Mouse (Mus musculus): ENCODE results near the gene Muc1. TPM values are rescaled to one million over a fixed set of nuclear protein-coding genes. Genes with fewer than 3 reads are reported as not detected.

The Muc1 gene
- total RNA-seq, 2 experiments from 2014 or later: 0.89 to 0.91 TPM

- DNase-seq (ENCODE audit: extremely low spot score in 1 of 2, low spot score in 1 of 2): no peak
Measured at GRCm38 (mm10) chr3:89231772-89232275, 3.0 kb downstream of the Muc1 start.

GRCm38 (mm10) chr3:89232614-89233013 is 3.8 kb downstream of the Muc1 start:
- no peak for DNase-seq (ENCODE audit: extremely low spot score in 1 of 2, low spot score in 1 of 2)

- DNase-seq (ENCODE audit: extremely low spot score in 1 of 2, low spot score in 1 of 2): no peak
Measured at GRCm38 (mm10) chr3:89233562-89234110, 4.8 kb downstream of the Muc1 start.

GRCm38 (mm10) chr3:89236516-89236915 is 7.7 kb downstream of the Muc1 start:
- DNase-seq (ENCODE audit: extremely low spot score in 1 of 2, low spot score in 1 of 2): no peak

GRCm38 (mm10) chr3:89237682-89238081 is 8.8 kb downstream of the Muc1 start:
- DNase-seq (ENCODE audit: extremely low spot score in 1 of 2, low spot score in 1 of 2): no peak

- no peak for DNase-seq (ENCODE audit: extremely low spot score in 1 of 2, low spot score in 1 of 2)
Measured at GRCm38 (mm10) chr3:89238494-89238893, 9.6 kb downstream of the Muc1 start.

- peak in 1 of 2 experiments; percentile 67 for DNase-seq (ENCODE audit: extremely low spot score in 1 of 2, low spot score in 1 of 2)
Measured at GRCm38 (mm10) chr3:89242331-89242895, 13.6 kb downstream of the Muc1 start.

- DNase-seq (ENCODE audit: extremely low spot score in 1 of 2, low spot score in 1 of 2): no peak
Measured at GRCm38 (mm10) chr3:89243609-89244008, 14.8 kb downstream of the Muc1 start.

- no peak for DNase-seq (ENCODE audit: extremely low spot score in 1 of 2, low spot score in 1 of 2)
Measured at GRCm38 (mm10) chr3:89244158-89244981, 15.5 kb downstream of the Muc1 start.

GRCm38 (mm10) chr3:89244982-89245687 is 16.3 kb downstream of the Muc1 start:
- peak in 1 of 2 experiments; percentile 69 for DNase-seq (ENCODE audit: extremely low spot score in 1 of 2, low spot score in 1 of 2)

GRCm38 (mm10) chr3:89245688-89246171 is 16.9 kb downstream of the Muc1 start, which contains the start of gene Krtcap2:
Gene Krtcap2 (plus strand): TSS chr3:89245966.
- peak in 1 of 2 experiments; percentile 60 for DNase-seq (ENCODE audit: extremely low spot score in 1 of 2, low spot score in 1 of 2)

- DNase-seq (ENCODE audit: extremely low spot score in 1 of 2, low spot score in 1 of 2): peak; percentile 77 to 88
Measured at GRCm38 (mm10) chr3:89246261-89247100, 17.6 kb downstream of the Muc1 start, which contains the start of gene Trim46. Gene Trim46 (minus strand): TSS chr3:89246309.

GRCm38 (mm10) chr3:89247466-89247865 is 18.6 kb downstream of the Muc1 start:
- DNase-seq (ENCODE audit: extremely low spot score in 1 of 2, low spot score in 1 of 2): no peak

GRCm38 (mm10) chr3:89250435-89251040 is 21.7 kb downstream of the Muc1 start:
- DNase-seq (ENCODE audit: extremely low spot score in 1 of 2, low spot score in 1 of 2): peak in 1 of 2 experiments; percentile 57

- DNase-seq (ENCODE audit: extremely low spot score in 1 of 2, low spot score in 1 of 2): no peak
Measured at GRCm38 (mm10) chr3:89251365-89251895, 22.6 kb downstream of the Muc1 start.

- no peak for DNase-seq (ENCODE audit: extremely low spot score in 1 of 2, low spot score in 1 of 2)
Measured at GRCm38 (mm10) chr3:89254994-89255393, 26.1 kb downstream of the Muc1 start.

- no peak for DNase-seq (ENCODE audit: extremely low spot score in 1 of 2, low spot score in 1 of 2)
Measured at GRCm38 (mm10) chr3:89256177-89256576, 27.3 kb downstream of the Muc1 start.

- DNase-seq (ENCODE audit: extremely low spot score in 1 of 2, low spot score in 1 of 2): no peak
Measured at GRCm38 (mm10) chr3:89259076-89259475, 30.2 kb downstream of the Muc1 start, which contains the start of gene Dpm3. Gene Dpm3 (plus strand): TSS chr3:89259358.

GRCm38 (mm10) chr3:89260211-89260610 is 31.4 kb downstream of the Muc1 start:
- DNase-seq (ENCODE audit: extremely low spot score in 1 of 2, low spot score in 1 of 2): no peak
